Mouse (Mus musculus) ES-Bruce4 (cell line): ENCODE measurements around the gene Daam1.

Experiments
- CTCF ChIP-seq: IDR thresholded peaks from one replicate; pipeline ENCODE4 v1.8.1; 2011; ENCODE audit warnings: low read depth, low read length
- EP300 ChIP-seq: IDR thresholded peaks from 2 replicates; pipeline ENCODE4 v1.6.1; 2011; ENCODE audit warnings: low read depth, low read length; ENCODE audit not compliant: insufficient read depth
- POLR2A ChIP-seq: IDR thresholded peaks from one replicate; pipeline ENCODE4 v1.8.1; 2011; ENCODE audit warnings: low read length; ENCODE audit not compliant: insufficient read depth

DNA sequence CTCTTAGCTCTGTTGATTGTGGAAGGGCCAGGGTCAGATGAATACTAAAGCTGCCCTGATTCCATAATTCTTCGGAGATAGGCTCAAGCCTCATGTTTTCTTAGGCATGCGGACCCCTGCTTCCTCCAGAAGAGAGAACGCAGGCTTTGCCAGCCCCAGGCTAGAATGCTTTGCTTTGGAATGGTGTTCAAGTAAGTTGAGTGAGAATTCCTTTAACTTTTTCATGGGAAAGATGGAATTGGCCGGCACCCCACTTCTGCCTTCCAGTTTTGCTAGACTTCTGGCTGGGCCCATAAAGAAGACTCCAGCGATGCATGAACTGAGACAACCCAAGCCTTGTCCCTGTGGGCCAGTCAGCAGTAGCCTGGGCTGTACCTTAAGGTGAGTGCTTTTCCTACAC, 200.3 kb downstream of the Daam1 start:
- no peak for TF ChIP-seq POLR2A
- TF ChIP-seq CTCF, result no peak
- no peak for TF ChIP-seq EP300
